Mouse (Mus musculus) T-helper 1 cell (primary cell): ENCODE measurements around the gene Cdiptos.

Experiments
- in situ Hi-C: fragments of 300-600 bp; cut with MboI, MseI; formaldehyde crosslinking; loops from one replicate; pipeline ENCODE4 v1.15.1; 2025; ENCODE audit warnings: high pct_unique_total_duplicates

Gene Cdiptos

GRCm38 (mm10) chr7:126929046-126929445 is 46.9 kb downstream of the Cdiptos start:
- in situ Hi-C loops, result no loop called here

GRCm38 (mm10) chr7:126928384-126929037 is 47.4 kb downstream of the Cdiptos start, which contains the start of gene Kctd13:
Gene Kctd13 (plus strand): TSS chr7:126928879.
- in situ Hi-C loops, result no loop called here

- in situ Hi-C loops, result no loop called here
Measured at GRCm38 (mm10) chr7:126926299-126926698, 49.6 kb downstream of the Cdiptos start.

GRCm38 (mm10) chr7:126923999-126924398 is 51.9 kb downstream of the Cdiptos start:
- in situ Hi-C loops, result no loop called here

GRCm38 (mm10) chr7:126922624-126923060 is 53.3 kb downstream of the Cdiptos start, which contains the start of gene Tmem219:
Gene Tmem219 (minus strand): TSS chr7:126922917.
- in situ Hi-C loops, result no loop called here
